Mouse (Mus musculus) forebrain, embryonic 10.5 days (tissue): ENCODE results near the gene Aqr. TPM values are rescaled to one million over a fixed set of nuclear protein-coding genes. Genes with fewer than 3 reads are reported as not detected.

Experiments
- DNase-seq: peaks from one replicate; pipeline ENCODE4 v3.0.0-alpha.2; 2017; ENCODE audit warnings: low spot score; ENCODE audit errors: extremely low spot score
- H3K27ac ChIP-seq: fragments of 300-500 bp; sonication (generic); 2 replicates; pipeline ENCODE4 v1.5.1; 2016; ENCODE audit warnings: mild to moderate bottlenecking
- H3K27me3 ChIP-seq: fragments of 300-500 bp; sonication (generic); 2 replicates; pipeline ENCODE4 v1.6.1; 2016; ENCODE audit warnings: mild to moderate bottlenecking; ENCODE audit not compliant: poor library complexity, severe bottlenecking
- H3K36me3 ChIP-seq: fragments of 300-500 bp; sonication (generic); replicated peaks from 2 replicates; pipeline ENCODE4 v1.6.1; 2016; ENCODE audit warnings: mild to moderate bottlenecking, moderate library complexity
- H3K4me1 ChIP-seq: fragments of 300-500 bp; sonication (generic); 2 replicates; pipeline ENCODE4 v1.6.1; 2016
- H3K4me3 ChIP-seq: fragments of 300-500 bp; sonication (generic); 2 replicates; pipeline ENCODE4 v1.5.1; 2016; ENCODE audit warnings: mild to moderate bottlenecking, moderate library complexity
- H3K9me3 ChIP-seq: fragments of 300-500 bp; sonication (generic); 2 replicates; pipeline ENCODE4 v1.6.1; 2016; ENCODE audit warnings: mild to moderate bottlenecking, moderate library complexity
- WGBS: fragments of 180-500 bp; shearing (Covaris S2); methylation state at CpG from one replicate; pipeline ENCODE4 v1.1.7; 2016; 5-methylcytosine and 5-hydroxymethylcytosine counted together
- microRNA-seq: library from miRNA; unstranded; fragments of <30 nt; microRNA quantifications from one replicate; pipeline ENCODE4, GENCODE M21; 2017
- polyA plus RNA-seq: library from polyadenylated mRNA; unstranded; fragments of >200 nt; fragmentation: Nextera tagmentation; extraction: Ambion mirVana; gene quantifications from 2 replicates; pipeline ENCODE4 v1.2.1, GENCODE M21; 2016

The Aqr gene
- polyA plus RNA-seq, 1 experiment from 2014 or later, result 52.0 TPM

DNA sequence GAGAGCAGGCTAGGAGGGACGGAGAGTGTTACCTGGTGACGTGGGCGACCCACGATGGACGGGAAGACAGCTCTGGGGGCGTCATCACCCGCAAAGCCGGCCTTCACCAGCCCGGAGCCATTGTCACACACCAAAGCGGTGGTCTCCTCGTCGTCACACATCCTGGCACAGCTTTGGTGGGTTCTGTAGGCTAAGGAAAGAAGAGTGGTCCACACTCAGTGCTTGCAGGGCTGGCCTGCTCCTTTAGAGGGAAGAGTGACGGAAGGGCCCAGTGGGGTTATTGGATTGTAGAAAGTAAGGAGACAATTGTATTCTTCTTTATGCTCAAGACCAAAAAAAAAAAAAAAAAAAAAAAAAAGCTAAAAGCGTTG, 135.0 kb downstream of the Aqr start:
- H3K9me3 ChIP-seq, result no peaks in the 10 kb centered on the region
- H3K27me3 ChIP-seq, result no peaks in the 10 kb centered on the region
- WGBS, result 93% methylated on average over 14 of the region's 14 CpGs
- peaks cover 4% of the 10 kb centered on the region; the same call in 1 of the 2 replicates for H3K4me1 ChIP-seq
- H3K27ac ChIP-seq, result no peak overlapping the region
- no peak overlapping the region for H3K4me3 ChIP-seq
- DNase-seq, result no peak
- H3K36me3 ChIP-seq, result no peaks in the 10 kb centered on the region

Small RNA genes lying within 50 kb of the gene (microRNA-seq; reads per million reads assigned to microRNA genes)
- not detected for gene Mir7002

Other genes starting within 250 kb of the Aqr start
- gene Gjd2, start 173.4 kb downstream of the Aqr start, polyA plus RNA-seq, result 0.23 and 0.30 TPM in 2 replicates
- gene Actc1, start 133.5 kb downstream of the Aqr start, polyA plus RNA-seq, result 1.5 and 1.6 TPM in 2 replicates
- gene Zfp770, start 14.4 kb upstream of the Aqr start, polyA plus RNA-seq, result 3.8 and 4.1 TPM in 2 replicates